Mouse (Mus musculus): ENCODE measurements around the gene Dab1. TPM values are rescaled to one million over a fixed set of nuclear protein-coding genes. Genes with fewer than 3 reads are reported as not detected.

Gene Dab1
- polyA plus RNA-seq, 1 experiment from 2014 or later, result 22.8 TPM

GRCm38 (mm10) chr4:104472915-104473314 lies 853.8 kb downstream of the Dab1 start:
- 84% methylated on average over 4 of the region's 4 CpGs for WGBS
- DNase-seq (ENCODE audit: low spot score), result no peak
- Histone ChIP-seq H3K27me3 (ENCODE audit: insufficient read depth, low read length) (no peaks in the 10 kb centered on the region), H3K4me1 (replicated peaks; ENCODE audit: insufficient read depth, low read length) (no peaks in the 10 kb centered on the region), H3K9me3 (replicated peaks; ENCODE audit: low read length) (no peaks in the 10 kb centered on the region), H3K4me3 (replicated peaks; ENCODE audit: low read depth, low read length) (no peak overlapping the region), H3K4me2 (ENCODE audit: low read length) (no peak overlapping the region), H3K9ac (ENCODE audit: low read depth, low read length) (no peak overlapping the region), H3K36me3 (ENCODE audit: insufficient read depth, low read length) (no peaks in the 10 kb centered on the region), H3K27ac (no peak overlapping the region)
- no peak for ATAC-seq (replicated peaks; ENCODE audit: low FRiP score, low read depth)
- no peak for TF ChIP-seq CTCF (IDR thresholded peaks at IDR 0.05; ENCODE audit: low read depth)

- no peak for TF ChIP-seq CTCF (IDR thresholded peaks at IDR 0.05; ENCODE audit: low read depth)
- Histone ChIP-seq H3K36me3 (ENCODE audit: insufficient read depth, low read length) (no peaks in the 10 kb centered on the region), H3K4me2 (ENCODE audit: low read length) (no peak overlapping the region), H3K27ac (no peak overlapping the region), H3K4me1 (replicated peaks; ENCODE audit: insufficient read depth, low read length) (no peaks in the 10 kb centered on the region), H3K4me3 (replicated peaks; ENCODE audit: low read depth, low read length) (no peak overlapping the region), H3K9ac (ENCODE audit: low read depth, low read length) (no peak overlapping the region), H3K9me3 (replicated peaks; ENCODE audit: low read length) (no peaks in the 10 kb centered on the region), H3K27me3 (ENCODE audit: insufficient read depth, low read length) (no peaks in the 10 kb centered on the region)
- 82% methylated on average over 7 of the region's 7 CpGs for WGBS
- ATAC-seq (replicated peaks; ENCODE audit: low FRiP score, low read depth) (no peak), DNase-seq (ENCODE audit: low spot score) (no peak)
Measured at GRCm38 (mm10) chr4:104476841-104477240, 857.7 kb downstream of the Dab1 start.

GRCm38 (mm10) chr4:104483948-104484347 lies 864.8 kb downstream of the Dab1 start:
- DNase-seq (ENCODE audit: low spot score), result no peak
- Histone ChIP-seq H3K9ac (ENCODE audit: low read depth, low read length) (no peak overlapping the region), H3K4me2 (ENCODE audit: low read length) (no peak overlapping the region), H3K4me1 (replicated peaks; ENCODE audit: insufficient read depth, low read length) (no peaks in the 10 kb centered on the region), H3K9me3 (replicated peaks; ENCODE audit: low read length) (no peaks in the 10 kb centered on the region), H3K27me3 (ENCODE audit: insufficient read depth, low read length) (no peaks in the 10 kb centered on the region), H3K27ac (no peak overlapping the region), H3K4me3 (replicated peaks; ENCODE audit: low read depth, low read length) (no peak overlapping the region), H3K36me3 (ENCODE audit: insufficient read depth, low read length) (no peaks in the 10 kb centered on the region)
- no peak for ATAC-seq (replicated peaks; ENCODE audit: low FRiP score, low read depth)
- TF ChIP-seq CTCF (IDR thresholded peaks at IDR 0.05; ENCODE audit: low read depth), result no peak
- 90% methylated on average over 1 of the region's 1 CpGs for WGBS

GRCm38 (mm10) chr4:104497221-104497620 lies 878.1 kb downstream of the Dab1 start:
- Histone ChIP-seq H3K9ac (ENCODE audit: low read depth, low read length) (no peak overlapping the region), H3K9me3 (replicated peaks; ENCODE audit: low read length) (no peaks in the 10 kb centered on the region), H3K36me3 (ENCODE audit: insufficient read depth, low read length) (no peaks in the 10 kb centered on the region), H3K4me3 (replicated peaks; ENCODE audit: low read depth, low read length) (no peak overlapping the region), H3K27me3 (ENCODE audit: insufficient read depth, low read length) (no peaks in the 10 kb centered on the region), H3K4me1 (replicated peaks; ENCODE audit: insufficient read depth, low read length) (no peaks in the 10 kb centered on the region), H3K4me2 (ENCODE audit: low read length) (no peak overlapping the region), H3K27ac (no peak overlapping the region)
- no peak for DNase-seq (ENCODE audit: low spot score)
- no peak for TF ChIP-seq CTCF (IDR thresholded peaks at IDR 0.05; ENCODE audit: low read depth)
- 77% methylated on average over 1 of the region's 1 CpGs for WGBS
- ATAC-seq (replicated peaks; ENCODE audit: low FRiP score, low read depth), result no peak

GRCm38 (mm10) chr4:104500112-104500511 lies 881.0 kb downstream of the Dab1 start:
- DNase-seq (ENCODE audit: low spot score) (no peak), ATAC-seq (replicated peaks; ENCODE audit: low FRiP score, low read depth) (no peak)
- no peak overlapping the region for H3K9ac ChIP-seq (ENCODE audit: low read depth, low read length)
- no peak overlapping the region for H3K4me3 ChIP-seq (replicated peaks; ENCODE audit: low read depth, low read length)
- no peak overlapping the region for H3K4me2 ChIP-seq (ENCODE audit: low read length)
- WGBS, result 94% methylated on average over 2 of the region's 2 CpGs
- no peaks in the 10 kb centered on the region for H3K4me1 ChIP-seq (replicated peaks; ENCODE audit: insufficient read depth, low read length)
- no peaks in the 10 kb centered on the region for H3K9me3 ChIP-seq (replicated peaks; ENCODE audit: low read length)
- no peaks in the 10 kb centered on the region for H3K36me3 ChIP-seq (ENCODE audit: insufficient read depth, low read length)
- TF ChIP-seq CTCF (IDR thresholded peaks at IDR 0.05; ENCODE audit: low read depth), result no peak
- no peak overlapping the region for H3K27ac ChIP-seq
- no peaks in the 10 kb centered on the region for H3K27me3 ChIP-seq (ENCODE audit: insufficient read depth, low read length)

- DNase-seq (ENCODE audit: low spot score), result no peak
- Histone ChIP-seq H3K36me3 (ENCODE audit: insufficient read depth, low read length) (no peaks in the 10 kb centered on the region), H3K27me3 (ENCODE audit: insufficient read depth, low read length) (no peaks in the 10 kb centered on the region), H3K4me3 (replicated peaks; ENCODE audit: low read depth, low read length) (no peak overlapping the region), H3K9ac (ENCODE audit: low read depth, low read length) (no peak overlapping the region), H3K4me1 (replicated peaks; ENCODE audit: insufficient read depth, low read length) (no peaks in the 10 kb centered on the region), H3K27ac (no peak overlapping the region), H3K4me2 (ENCODE audit: low read length) (no peak overlapping the region), H3K9me3 (replicated peaks; ENCODE audit: low read length) (no peaks in the 10 kb centered on the region)
- no peak for ATAC-seq (replicated peaks; ENCODE audit: low FRiP score, low read depth)
- TF ChIP-seq CTCF (IDR thresholded peaks at IDR 0.05; ENCODE audit: low read depth), result no peak
- WGBS, result 41% methylated on average over 4 of the region's 4 CpGs
Measured at GRCm38 (mm10) chr4:104500646-104501045, 881.5 kb downstream of the Dab1 start.

GRCm38 (mm10) chr4:104501245-104501644 lies 882.1 kb downstream of the Dab1 start:
- DNase-seq (ENCODE audit: low spot score) (no peak), ATAC-seq (replicated peaks; ENCODE audit: low FRiP score, low read depth) (no peak)
- no peaks in the 10 kb centered on the region for H3K36me3 ChIP-seq (ENCODE audit: insufficient read depth, low read length)
- no peak overlapping the region for H3K4me2 ChIP-seq (ENCODE audit: low read length)
- no peak overlapping the region for H3K9ac ChIP-seq (ENCODE audit: low read depth, low read length)
- H3K4me3 ChIP-seq (replicated peaks; ENCODE audit: low read depth, low read length), result no peak overlapping the region
- no peaks in the 10 kb centered on the region for H3K27me3 ChIP-seq (ENCODE audit: insufficient read depth, low read length)
- no peak overlapping the region for H3K27ac ChIP-seq
- WGBS, result 65% methylated on average over 4 of the region's 4 CpGs
- H3K4me1 ChIP-seq (replicated peaks; ENCODE audit: insufficient read depth, low read length), result no peaks in the 10 kb centered on the region
- H3K9me3 ChIP-seq (replicated peaks; ENCODE audit: low read length), result no peaks in the 10 kb centered on the region
- TF ChIP-seq CTCF (IDR thresholded peaks at IDR 0.05; ENCODE audit: low read depth), result no peak

Data from kidney, postnatal 0 days (tissue).